Mouse (Mus musculus) brain, adult 2 months (tissue): Measurements from ENCODE around the gene Vmn1r86.
A peak's percentile ranks its signal among the peaks of the same experiment; 100 is the strongest.
"Not testable (repeated sequence)": the region's sequence is repeated elsewhere in the genome, so short reads cannot be mapped to it uniquely, and the experiment has no call there.

Experiments
- DNase-seq: peaks from one replicate; pipeline ENCODE4 v3.0.0; 2011; ENCODE audit warnings: low read depth, low spot score

Vmn1r86 gene

DNA sequence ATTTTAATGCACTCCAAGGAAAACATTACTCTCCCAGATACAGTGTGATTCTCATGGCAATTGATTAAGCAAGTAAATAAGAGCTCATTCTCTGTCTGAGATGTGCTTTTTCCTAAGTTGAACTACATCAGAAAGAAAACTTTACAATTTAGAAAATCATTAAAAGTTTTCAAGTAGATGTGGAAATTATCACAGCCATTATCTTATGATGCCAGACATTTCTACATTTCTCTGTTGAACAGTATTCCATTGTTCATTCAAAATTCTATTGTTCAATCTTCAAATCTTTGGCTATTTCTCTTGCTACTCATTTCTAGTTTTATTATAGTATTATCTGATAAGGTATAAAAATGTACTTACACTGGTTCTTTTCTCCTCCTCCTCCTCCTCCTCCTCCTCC lies at the start of gene Vmn1r86:
Vmn1r86 (minus strand) TSS at position 101 of the 400 bp plus-strand sequence.
- no peak for DNase-seq

DNA sequence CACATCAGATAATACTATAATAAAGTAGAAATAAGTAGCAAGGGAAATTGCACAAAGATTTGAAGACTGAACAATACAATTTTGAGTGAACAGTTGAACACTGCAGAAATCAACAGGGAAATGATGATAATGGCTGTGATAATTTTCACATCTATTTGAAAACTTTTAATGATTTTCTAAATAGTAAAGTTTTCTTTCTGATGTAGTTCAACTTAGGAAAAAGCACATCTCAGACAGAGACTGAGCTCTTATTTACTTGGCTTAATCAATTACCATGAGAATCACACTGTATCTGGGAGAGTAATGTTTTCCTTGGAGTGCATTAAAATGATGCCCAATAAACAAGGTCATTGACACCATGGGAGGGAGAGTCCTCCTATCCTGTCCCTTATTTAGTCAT lies 39.6 kb upstream of the Vmn1r86 start, which contains the start of gene Vmn1r88:
Vmn1r88 (plus strand) TSS at position 301 of the 400 bp plus-strand sequence.
- no peak for DNase-seq

DNA sequence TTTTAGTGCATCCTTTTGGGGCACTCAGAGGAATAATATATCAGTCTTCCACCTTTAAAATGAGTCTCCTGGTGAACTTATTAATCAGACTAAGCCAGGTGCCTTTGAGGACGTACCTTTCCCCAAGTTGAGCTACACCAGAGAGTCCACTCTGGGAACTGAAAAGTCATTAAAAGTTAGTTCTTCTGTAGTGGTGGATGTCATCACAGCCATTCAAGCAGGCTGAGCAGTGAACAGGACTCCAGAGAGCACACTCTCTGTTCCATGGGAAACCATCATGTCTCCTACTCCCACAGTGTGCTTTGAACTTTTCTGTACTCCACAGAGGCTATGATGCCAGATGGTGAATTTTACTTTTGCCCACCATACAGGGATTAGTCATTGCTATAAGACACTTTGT lies 20.3 kb upstream of the Vmn1r86 start, which contains the start of gene Vmn1r87:
Vmn1r87 (minus strand) TSS at position 101 of the 400 bp plus-strand sequence.
- DNase-seq = no peak

DNA sequence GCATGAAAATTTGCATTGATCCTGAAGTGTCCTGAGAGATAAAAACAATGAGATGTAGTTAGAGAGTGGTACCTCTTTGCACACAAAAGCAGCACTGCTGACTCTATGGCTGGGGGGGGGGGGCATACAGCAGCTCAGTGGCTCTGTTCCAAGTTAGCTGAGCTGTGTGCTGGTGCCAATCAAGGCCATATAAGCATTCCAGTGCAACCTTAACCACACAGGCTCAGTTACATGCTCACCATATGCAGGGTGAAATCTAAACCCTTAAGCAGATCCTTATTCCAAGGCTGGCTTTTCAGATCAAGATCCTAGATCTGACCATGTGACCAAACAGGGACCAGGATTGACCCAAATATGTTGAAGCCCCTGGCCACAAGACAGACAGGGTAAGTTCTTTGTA lies 17.6 kb upstream of the Vmn1r86 start:
- no peak for DNase-seq

DNA sequence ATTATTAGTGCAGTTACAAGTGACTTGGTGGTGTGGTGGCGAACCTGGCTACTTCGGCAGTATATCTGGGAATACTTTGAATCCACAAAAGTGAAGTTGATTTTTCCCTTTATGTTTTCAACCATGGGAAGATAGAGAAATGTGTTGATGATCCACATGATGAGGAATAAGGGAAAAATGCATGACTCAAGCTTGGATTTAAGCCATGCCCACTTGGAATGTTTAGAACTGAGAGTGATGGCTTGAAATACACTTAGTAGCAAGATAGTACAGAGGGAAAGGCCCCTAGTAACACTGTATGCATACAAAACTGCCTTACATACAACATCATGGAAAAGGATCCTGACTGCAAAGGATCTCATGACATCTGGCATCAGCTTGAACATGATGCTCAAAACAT lies 12.1 kb upstream of the Vmn1r86 start:
- no peak for DNase-seq

DNA sequence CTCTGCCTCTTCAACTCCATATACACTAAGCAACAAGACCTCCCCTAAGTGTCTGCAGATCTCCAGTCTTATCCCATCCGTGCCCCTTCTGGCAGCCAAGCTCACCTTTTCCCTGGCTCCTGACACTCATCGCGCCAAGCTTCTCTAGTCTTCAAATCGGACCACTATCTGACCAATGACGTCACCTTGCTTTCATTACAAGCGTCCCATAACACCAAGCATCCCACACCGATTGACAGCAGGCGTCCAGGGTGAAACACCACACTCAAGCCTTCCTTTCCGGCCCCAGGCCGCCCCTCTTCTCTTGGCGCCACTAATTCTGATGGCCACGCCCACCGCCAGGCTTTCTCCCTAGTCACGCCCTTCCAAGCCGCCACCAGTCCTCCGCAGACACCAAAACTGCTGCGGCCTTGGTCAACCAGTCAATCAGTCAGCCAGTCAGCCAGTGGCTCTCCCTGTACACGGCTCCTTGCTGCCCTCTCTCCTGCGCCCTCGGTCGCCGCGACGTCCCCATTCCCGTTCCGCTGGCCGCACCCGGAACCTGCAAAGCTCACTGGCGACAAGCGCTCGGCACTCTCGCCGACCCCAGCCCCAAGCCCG lies 3.9 kb upstream of the Vmn1r86 start:
- not testable (repeated sequence) for DNase-seq

DNA sequence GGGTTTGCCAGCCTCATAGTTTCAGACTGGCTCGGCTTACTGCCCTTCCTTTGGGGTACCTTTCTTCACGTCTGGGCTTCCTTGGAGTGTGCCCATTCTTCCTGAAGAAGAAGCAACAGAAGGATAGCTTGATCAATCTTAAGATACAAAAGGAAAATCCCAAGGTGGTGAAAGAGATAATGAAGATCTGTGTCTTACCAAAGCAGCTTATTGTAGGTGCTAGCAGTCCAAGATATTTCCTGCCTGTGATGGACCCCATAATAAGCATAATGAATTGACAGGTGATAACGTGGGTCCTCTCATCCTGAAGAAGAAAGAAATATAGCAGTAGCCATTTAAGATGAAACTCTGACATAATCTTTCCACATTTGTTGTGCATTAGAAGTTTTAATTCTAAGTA lies 24.6 kb downstream of the Vmn1r86 start, which contains the start of gene Vmn1r85:
Vmn1r85 (minus strand) TSS at position 101 of the 400 bp plus-strand sequence.
- no peak for DNase-seq

DNA sequence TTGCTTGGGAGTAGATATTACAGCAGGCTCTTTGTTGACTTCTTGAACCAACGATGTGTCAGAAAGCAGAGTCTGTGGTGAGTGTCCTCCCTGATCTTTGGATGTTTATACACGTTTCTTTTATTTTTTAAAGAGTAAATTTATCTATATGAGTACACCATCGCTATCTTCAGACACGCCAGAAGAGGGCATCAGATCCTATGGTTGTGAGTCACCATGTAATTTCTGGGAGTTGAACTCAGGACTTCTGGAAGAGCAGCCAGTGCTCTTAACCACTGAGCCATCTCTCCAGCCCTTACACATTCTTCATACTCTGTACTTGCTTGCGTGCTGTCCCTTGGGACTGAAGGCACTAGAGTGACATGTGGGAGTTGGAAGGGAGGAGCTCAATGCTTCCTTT lies 47.4 kb downstream of the Vmn1r86 start:
- DNase-seq = no peak

DNA sequence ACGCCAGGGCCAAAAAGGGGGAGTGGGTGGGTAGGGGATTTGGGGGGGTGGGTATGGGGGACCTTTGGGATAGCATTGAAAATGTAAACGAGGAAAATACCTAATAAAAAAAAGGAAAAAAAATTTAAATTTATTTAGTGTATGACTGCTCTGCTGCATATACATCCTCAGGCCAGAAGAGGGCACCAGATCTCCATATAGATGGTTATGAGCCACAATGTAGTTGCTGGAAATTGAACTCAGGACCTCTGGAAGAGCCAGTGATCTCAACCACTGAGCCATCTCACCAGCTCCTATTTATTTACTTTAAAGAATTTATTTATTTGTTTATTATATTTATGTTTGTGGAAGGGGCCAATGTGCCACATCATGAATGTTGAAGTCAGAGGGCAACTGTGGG lies 56.3 kb downstream of the Vmn1r86 start:
- not testable (repeated sequence) for DNase-seq

DNA sequence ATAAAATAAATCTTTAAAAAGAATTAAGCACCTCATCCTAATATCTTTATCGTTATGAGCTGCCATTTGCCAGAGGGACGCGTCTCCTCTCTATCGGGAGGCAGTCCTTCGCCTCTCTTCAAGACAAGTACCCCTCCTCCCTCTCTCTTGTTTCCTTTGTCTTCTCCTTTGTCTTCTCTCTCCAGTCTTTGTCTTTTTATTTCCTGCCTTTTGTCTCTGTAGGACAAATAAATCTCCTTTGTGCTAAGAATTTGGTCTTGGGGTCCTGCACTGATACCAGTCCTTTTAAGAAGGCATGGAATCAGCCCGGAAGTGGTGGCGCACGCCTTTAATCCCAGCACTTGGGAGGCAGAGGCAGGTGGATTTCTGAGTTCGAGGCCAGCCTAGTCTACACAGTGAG lies 60.2 kb downstream of the Vmn1r86 start:
- no peak for DNase-seq

DNA sequence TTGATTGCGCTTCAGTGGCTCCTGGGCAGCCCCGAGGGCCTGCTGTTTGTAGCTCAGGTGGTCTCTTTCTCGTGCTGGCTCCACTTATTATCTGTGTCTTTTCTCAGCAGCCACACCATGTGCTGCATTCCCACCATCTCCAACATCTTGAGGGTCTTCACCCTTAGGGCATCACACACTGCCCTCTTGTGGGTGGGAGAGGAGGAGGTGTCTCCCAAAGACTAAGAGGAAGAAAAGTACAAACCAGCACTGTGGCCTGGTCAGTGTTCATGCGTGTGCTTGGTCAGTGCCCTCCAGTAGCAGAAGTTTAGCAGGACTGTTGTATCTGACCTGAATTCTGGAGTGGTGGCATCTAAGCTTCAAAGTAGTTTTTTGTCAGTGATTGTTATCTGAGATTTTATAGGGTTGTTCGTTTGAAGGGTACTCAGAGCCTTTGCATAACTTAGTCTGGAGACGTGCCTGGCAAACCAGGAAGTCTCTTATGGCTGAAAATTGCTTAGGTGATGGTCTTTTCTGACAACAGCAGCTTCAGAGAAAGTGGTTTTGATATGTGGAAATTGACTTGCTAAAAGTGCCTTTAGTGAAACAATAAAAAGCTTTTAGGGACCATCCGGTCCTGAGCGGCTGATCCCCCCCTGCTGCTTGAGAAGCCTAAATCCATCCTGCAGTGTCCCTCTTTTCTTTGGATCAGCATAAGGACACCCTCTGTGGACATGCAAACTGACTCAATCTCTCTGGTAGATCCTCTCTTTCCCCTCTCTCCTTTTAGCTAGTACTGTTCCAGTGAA lies 62.6 kb downstream of the Vmn1r86 start:
- no peak for DNase-seq

DNA sequence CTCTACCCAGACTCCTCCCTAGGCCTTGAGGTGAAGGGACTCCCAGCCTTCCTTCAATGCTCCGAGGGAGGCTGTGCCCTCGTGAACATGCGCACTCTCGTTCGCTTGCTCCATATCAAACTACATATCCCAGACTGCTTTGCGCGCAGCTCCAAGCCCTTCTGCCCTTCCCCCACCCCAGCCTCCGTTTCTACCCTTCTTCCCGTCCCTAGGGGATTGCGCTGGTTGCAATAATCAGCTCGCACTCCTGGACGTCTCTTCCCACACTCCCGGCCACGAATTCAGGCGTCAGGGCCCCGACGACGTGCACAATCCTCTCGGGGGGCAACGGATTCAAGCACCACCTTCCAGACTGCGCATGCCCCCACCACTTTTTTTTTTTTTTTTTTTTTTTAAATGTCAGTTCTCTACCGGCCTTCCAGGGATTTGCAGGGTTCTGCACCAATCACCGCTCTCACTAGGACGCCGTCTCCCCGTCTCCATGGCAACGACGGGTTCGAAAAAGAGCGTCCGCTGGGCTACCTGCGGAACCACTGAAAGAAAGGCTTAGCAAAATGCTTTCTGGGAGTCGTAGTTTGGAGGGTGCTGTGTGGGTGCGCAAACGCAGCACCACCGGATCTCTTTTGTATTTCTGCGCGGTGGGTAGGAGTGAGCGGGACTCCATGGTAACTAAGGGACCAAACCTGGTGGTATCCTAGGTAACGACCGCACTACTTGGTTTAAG lies 65.3 kb downstream of the Vmn1r86 start, which contains the start of gene Mzf1:
Mzf1 (minus strand) TSS at position 478 of the 724 bp plus-strand sequence.
- peak; percentile 100 for DNase-seq

DNA sequence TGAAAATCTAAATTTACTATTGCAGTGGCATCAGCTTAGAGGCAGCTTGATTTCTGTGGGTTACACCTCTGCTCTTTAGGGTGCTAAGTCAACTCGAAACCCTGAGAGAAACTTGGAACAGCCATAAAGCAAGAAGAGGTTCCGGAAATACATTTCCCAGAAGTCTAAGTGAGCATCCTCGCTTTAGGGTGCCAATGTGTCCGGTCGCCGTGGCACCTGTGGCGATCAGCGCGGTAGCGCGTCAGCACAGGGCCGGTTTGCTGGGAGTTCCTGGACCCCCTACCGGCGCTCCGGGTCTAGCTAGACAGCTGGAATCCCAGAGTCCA lies 65.8 kb downstream of the Vmn1r86 start:
- DNase-seq = no peak

DNA sequence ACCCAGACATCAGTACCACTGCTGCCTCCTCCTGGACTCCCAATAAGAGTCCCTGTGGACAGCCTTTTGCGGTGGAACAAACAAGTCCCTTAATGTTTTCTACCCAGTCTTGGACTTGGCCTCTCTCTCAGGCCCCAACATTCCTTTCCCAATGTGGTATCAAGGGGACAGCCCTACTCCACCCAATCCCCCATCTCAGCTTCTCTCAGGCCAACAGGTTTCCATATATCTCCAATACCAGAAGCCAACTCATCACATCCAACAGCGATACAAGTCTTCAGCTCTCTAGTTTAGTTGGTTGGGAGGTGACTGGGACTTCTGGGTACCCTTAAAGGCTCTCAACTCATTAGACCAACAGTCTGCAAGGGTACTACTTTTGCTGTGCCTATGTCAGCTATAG lies 66.2 kb downstream of the Vmn1r86 start:
- DNase-seq = no peak

DNA sequence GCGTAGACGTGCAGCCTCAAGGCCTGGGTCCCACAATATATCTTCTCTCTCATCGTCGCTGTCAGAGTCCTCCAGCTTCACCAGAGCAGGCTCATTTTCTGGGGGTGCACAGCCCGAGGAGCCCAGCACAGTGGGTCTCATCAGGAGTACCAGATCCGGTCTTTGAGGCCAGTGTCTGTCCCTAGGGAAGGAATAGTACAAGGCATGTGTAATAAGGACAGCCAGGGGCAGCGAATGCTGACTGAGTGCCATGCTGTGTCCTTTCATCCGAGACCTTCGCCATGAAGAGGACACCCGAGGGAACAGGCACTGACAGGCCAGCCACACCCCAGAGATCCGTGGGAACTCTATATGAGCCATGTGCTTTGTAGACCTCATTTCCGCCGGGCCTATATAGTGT lies 66.7 kb downstream of the Vmn1r86 start:
- no peak for DNase-seq
